ENCODE assay signal across 8 mouse cellular contexts in genomic region chr2:14604791-14605190, GRCm38 (mm10). TPM values are rescaled to one million over a fixed set of nuclear protein-coding genes. Genes with fewer than 3 reads are reported as not detected.
DNase-seq lines count a peak whose midpoint lies in the region; ATAC-seq and TF ChIP-seq lines count a peak whose summit lies in the region.

No protein-coding gene starts in this region.

- peak; percentile 49 for ATAC-seq in lung, embryonic 16.5 days (ENCODE audit: low read depth)
- no peak for ATAC-seq in activated CD4-positive, CD25-positive, alpha-beta regulatory T cell, adult 4 months

- DNase-seq in layer of hippocampus, adult 2 months (ENCODE audit: low spot score in 2 of 2) = no peak
- no peak for DNase-seq in layer of hippocampus, adult 9-11 months
- DNase-seq in adrenal gland, postnatal 10 days = peak; percentile 55
- DNase-seq in forelimb bud, embryonic 11.5 days (ENCODE audit: low read depth, low spot score) = peak; percentile 26
- DNase-seq in kidney, adult 11 months = peak; percentile 6
- DNase-seq in ovary, postnatal 36 days (ENCODE audit: low spot score) = peak; percentile 35

- H3K4me2 ChIP-seq in lung, embryonic 16.5 days (ENCODE audit: low read depth, low read length) = peak overlapping the region; percentile 87

- peak overlapping the region; percentile 88 for H3K9ac ChIP-seq in lung, embryonic 16.5 days (ENCODE audit: low read length)

- no peaks in the 10 kb centered on the region for H3K36me3 ChIP-seq in lung, embryonic 16.5 days (ENCODE audit: control insufficient read depth, insufficient read depth, low read length)

- H3K4me3 ChIP-seq in layer of hippocampus, adult 2 months = peak overlapping the region; percentile 85
- peak overlapping the region; percentile 80 for H3K4me3 ChIP-seq in lung, embryonic 16.5 days (ENCODE audit: low read length)

- no peaks in the 10 kb centered on the region for H3K9me3 ChIP-seq in lung, embryonic 16.5 days (ENCODE audit: control insufficient read depth, low read length)

- H3K27ac ChIP-seq in layer of hippocampus, adult 2 months = peak overlapping the region; percentile 96
- H3K27ac ChIP-seq in lung, embryonic 16.5 days (ENCODE audit: low read length) = peak overlapping the region; percentile 93

- no peaks in the 10 kb centered on the region for H3K27me3 ChIP-seq in lung, embryonic 16.5 days (ENCODE audit: control insufficient read depth, insufficient read depth, low read depth, low read length)

- 0% methylated on average over 22 of the region's 22 CpGs for WGBS in lung, embryonic 16.5 days

- H3K4me1 ChIP-seq in lung, embryonic 16.5 days (replicated peaks; ENCODE audit: control insufficient read depth, insufficient read depth, low read length) = peaks cover 2% of the 10 kb centered on the region

- TF ChIP-seq CTCF in layer of hippocampus, adult 2 months (conservative IDR thresholded peaks at IDR 0.05) = no peak

RNA-seq across cellular contexts. Expression of gene Cacnb2, which starts 1.9 kb away (rescaled TPM):
- 10 to 100 TPM; 90.1 to 98.7 TPM for total RNA-seq in layer of hippocampus, adult 2 months (2021)
- 10 to 100 TPM; 29.6 to 42.6 TPM for total RNA-seq in adrenal gland, postnatal 10 days (2021)
- 8.0 and 9.2 TPM in 2 replicates for polyA plus RNA-seq in lung, embryonic 16.5 days (2015; fragmentation: Nextera tagmentation; extraction: Ambion mirVana)
- polyA plus RNA-seq in activated CD4-positive, CD25-positive, alpha-beta regulatory T cell, adult 4 months (2017; shearing (Covaris generic)) = under 1 TPM in 1 of 2 experiments, not detected in 1; 0.15 TPM

Comparison
In these comparisons a context has a peak if more than half of its experiments do, and no peak if none do; other contexts are left out.
1. DNase-seq: peak in adrenal gland, postnatal 10 days (single experiment), forelimb bud, embryonic 11.5 days (single experiment), kidney, adult 11 months (single experiment) and ovary, postnatal 36 days (single experiment); none in layer of hippocampus, adult 2 months (0 of 2) and layer of hippocampus, adult 9-11 months (single experiment).